Mouse (Mus musculus) gastrocnemius, postnatal 36 days (tissue): ENCODE results near the gene Xpo6. TPM values are rescaled to one million over a fixed set of nuclear protein-coding genes. Genes with fewer than 3 reads are reported as not detected.

ENCODE experiments used
- DNase-seq, 2 experiments: peaks; one replicate each; pipeline ENCODE4 v3.0.0; 2022
- intact Hi-C: fragments of 180-260 bp; cut with DNase I; formaldehyde crosslinking; loops from one replicate; pipeline ENCODE4 v1.15.1; 2025
- total RNA-seq, 2 experiments: library from RNA; stranded (reverse); gene quantifications; 2 replicates each; pipeline ENCODE4 v1.2.3; 2021

Xpo6 gene
- total RNA-seq, 2 experiments from 2014 or later = 16.3 to 19.4 TPM

GRCm38 (mm10) chr7:126198926-126199325, 1.4 kb downstream of the Xpo6 start:
- no peak for DNase-seq
- intact Hi-C loops = no loop called here

- no peak for DNase-seq
- intact Hi-C loops = no loop called here
Observed at GRCm38 (mm10) chr7:126194175-126194574, 6.1 kb downstream of the Xpo6 start.

- no peak for DNase-seq
- intact Hi-C loops = no loop called here
Observed at GRCm38 (mm10) chr7:126191471-126191870, 8.8 kb downstream of the Xpo6 start.

GRCm38 (mm10) chr7:126189517-126189916, 10.8 kb downstream of the Xpo6 start:
- intact Hi-C loops = no loop called here
- no peak for DNase-seq

GRCm38 (mm10) chr7:126185999-126186398, 14.3 kb downstream of the Xpo6 start:
- DNase-seq = no peak
- intact Hi-C loops = no loop called here

- DNase-seq = no peak
- intact Hi-C loops = no loop called here
Observed at GRCm38 (mm10) chr7:126183583-126183982, 16.7 kb downstream of the Xpo6 start.

- DNase-seq = no peak
- intact Hi-C loops = no loop called here
Observed at GRCm38 (mm10) chr7:126181487-126181886, 18.8 kb downstream of the Xpo6 start.

GRCm38 (mm10) chr7:126180956-126181355, 19.3 kb downstream of the Xpo6 start:
- DNase-seq = no peak
- intact Hi-C loops = no loop called here

GRCm38 (mm10) chr7:126178804-126179203, 21.5 kb downstream of the Xpo6 start:
- intact Hi-C loops = no loop called here
- DNase-seq = no peak

- intact Hi-C loops = no loop called here
- no peak for DNase-seq
Observed at GRCm38 (mm10) chr7:126175999-126176398, 24.3 kb downstream of the Xpo6 start.

- DNase-seq = no peak
- intact Hi-C loops = no loop called here
Observed at GRCm38 (mm10) chr7:126175456-126175855, 24.8 kb downstream of the Xpo6 start.

- DNase-seq = no peak
- intact Hi-C loops = no loop called here
Observed at GRCm38 (mm10) chr7:126174863-126175262, 25.4 kb downstream of the Xpo6 start.

- DNase-seq = no peak
- intact Hi-C loops = no loop called here
Observed at GRCm38 (mm10) chr7:126172001-126172400, 28.3 kb downstream of the Xpo6 start.

GRCm38 (mm10) chr7:126168584-126168983, 31.7 kb downstream of the Xpo6 start:
- intact Hi-C loops = no loop called here
- no peak for DNase-seq

- no peak for DNase-seq
- intact Hi-C loops = no loop called here
Observed at GRCm38 (mm10) chr7:126167426-126167825, 32.9 kb downstream of the Xpo6 start.

- no peak for DNase-seq
- intact Hi-C loops = no loop called here
Observed at GRCm38 (mm10) chr7:126166571-126166970, 33.7 kb downstream of the Xpo6 start.

GRCm38 (mm10) chr7:126158238-126158637, 42.1 kb downstream of the Xpo6 start:
- DNase-seq = no peak
- intact Hi-C loops = no loop called here

GRCm38 (mm10) chr7:126155746-126156145, 44.6 kb downstream of the Xpo6 start:
- no peak for DNase-seq
- intact Hi-C loops = no loop called here

GRCm38 (mm10) chr7:126154731-126155130, 45.6 kb downstream of the Xpo6 start:
- no peak for DNase-seq
- intact Hi-C loops = no loop called here

GRCm38 (mm10) chr7:126152324-126152723, 48.0 kb downstream of the Xpo6 start:
- intact Hi-C loops = no loop called here
- no peak for DNase-seq

- intact Hi-C loops = no loop called here
- DNase-seq = no peak
Observed at GRCm38 (mm10) chr7:126146156-126146555, 54.1 kb downstream of the Xpo6 start.

- intact Hi-C loops = no loop called here
- no peak for DNase-seq
Observed at GRCm38 (mm10) chr7:126144364-126144763, 55.9 kb downstream of the Xpo6 start.

- no peak for DNase-seq
- intact Hi-C loops = no loop called here
Observed at GRCm38 (mm10) chr7:126137850-126138249, 62.5 kb downstream of the Xpo6 start.
